Mouse (Mus musculus) stomach, postnatal 0 days (tissue): Measurements from ENCODE around the gene Lsm2. TPM values are rescaled to one million over a fixed set of nuclear protein-coding genes. Genes with fewer than 3 reads are reported as not detected.

ENCODE experiments used
- ATAC-seq: fragments of 200-750 bp; cut with Nextera tagmentation; 2 replicates; pipeline ENCODE4 v1.8.0; 2017; ENCODE audit not compliant: low FRiP score, low TSS enrichment
- DNase-seq: peaks from one replicate; pipeline ENCODE4 v3.0.0-alpha.2; 2016; ENCODE audit warnings: low spot score
- H3K27ac ChIP-seq: fragments of 300-500 bp; sonication (generic); replicated peaks from 2 replicates; pipeline ENCODE4 v1.5.1; 2014; ENCODE audit warnings: mild to moderate bottlenecking, control low read depth
- H3K27me3 ChIP-seq: fragments of 300-500 bp; sonication (generic); 2 replicates; pipeline ENCODE4 v1.6.1; 2014; ENCODE audit warnings: low read length; ENCODE audit not compliant: control insufficient read depth, insufficient read depth
- H3K36me3 ChIP-seq: fragments of 300-500 bp; sonication (generic); 2 replicates; pipeline ENCODE4 v1.6.1; 2014; ENCODE audit warnings: low read length, mixed read lengths; ENCODE audit not compliant: control insufficient read depth, insufficient read depth
- H3K4me1 ChIP-seq: fragments of 300-500 bp; sonication (generic); replicated peaks from 2 replicates; pipeline ENCODE4 v1.6.1; 2014; ENCODE audit warnings: antibody characterized with exemption; ENCODE audit not compliant: control insufficient read depth, insufficient read depth
- H3K4me2 ChIP-seq: fragments of 300-500 bp; sonication (generic); replicated peaks from 2 replicates; pipeline ENCODE4 v1.6.1; 2014; ENCODE audit warnings: low read depth, mild to moderate bottlenecking, control low read depth, moderate library complexity
- H3K4me3 ChIP-seq: fragments of 300-500 bp; sonication (generic); 2 replicates; pipeline ENCODE4 v1.5.1; 2014; ENCODE audit warnings: low read depth, low read length, control low read depth
- H3K9ac ChIP-seq: fragments of 300-500 bp; sonication (generic); 2 replicates; pipeline ENCODE4 v1.6.1; 2014; ENCODE audit warnings: mild to moderate bottlenecking, low read length, control low read depth, mixed read lengths
- H3K9me3 ChIP-seq: fragments of 300-500 bp; sonication (generic); 2 replicates; pipeline ENCODE4 v1.6.1; 2016; ENCODE audit warnings: low read length; ENCODE audit not compliant: control insufficient read depth
- CTCF ChIP-seq: IDR thresholded peaks from 2 replicates; pipeline ENCODE4 v1.5.1; 2016; ENCODE audit warnings: antibody characterized with exemption, low read depth, mild to moderate bottlenecking, moderate library complexity
- EP300 ChIP-seq: optimal IDR thresholded peaks from 2 replicates; pipeline ENCODE3; 2016; ENCODE audit warnings: antibody characterized with exemption
- WGBS: fragments of 180-500 bp; shearing (Covaris S2); extraction: QIAGEN DNeasy Blood & Tissue Kit; methylation state at CpG from one replicate; pipeline ENCODE4 v1.1.7; 2014; 5-methylcytosine and 5-hydroxymethylcytosine counted together
- polyA plus RNA-seq: library from polyadenylated mRNA; unstranded; fragments of >200 nt; fragmentation: Nextera tagmentation; extraction: Ambion mirVana; gene quantifications from 2 replicates; pipeline ENCODE4 v1.2.1, GENCODE M21; 2015

Lsm2 gene
- polyA plus RNA-seq, 1 experiment from 2014 or later, result 75.1 TPM

GRCm38 (mm10) chr17:35016376-35016775 is 34.7 kb downstream of the Lsm2 start, which contains the start of gene Vwa7:
Gene Vwa7 (plus strand): TSS chr17:35016579.
- Histone ChIP-seq H3K27me3 (no peaks in the 10 kb centered on the region), H3K4me1 (no peaks in the 10 kb centered on the region), H3K4me3 (no peak within 1 kb of the TSS), H3K36me3 (peaks cover 34% of the 10 kb centered on the region), H3K27ac (peak within 1 kb of the TSS; percentile 76), H3K9ac (peak within 1 kb of the TSS; percentile 4; the same call in 1 of the 2 replicates), H3K4me2 (no peak within 1 kb of the TSS), H3K9me3 (no peaks in the 10 kb centered on the region)
- peak; percentile 71 for DNase-seq
- WGBS, result 24% methylated on average over 11 of the region's 12 CpGs
- ATAC-seq, result peak; percentile 51
- TF ChIP-seq EP300 (no peak), CTCF (no peak)

GRCm38 (mm10) chr17:35016791-35017705 is 35.4 kb downstream of the Lsm2 start:
- no peaks in the 10 kb centered on the region for H3K27me3 ChIP-seq
- H3K27ac ChIP-seq, result peak overlapping the region; percentile 76
- DNase-seq (peak; percentile 53), ATAC-seq (peak; percentile 13; the same call in 1 of the 2 replicates)
- 71% methylated on average over 10 of the region's 10 CpGs for WGBS
- H3K4me2 ChIP-seq, result no peak overlapping the region
- no peaks in the 10 kb centered on the region for H3K4me1 ChIP-seq
- H3K36me3 ChIP-seq, result peaks cover 28% of the 10 kb centered on the region
- no peak overlapping the region for H3K4me3 ChIP-seq
- no peak for TF ChIP-seq EP300
- TF ChIP-seq CTCF, result no peak
- H3K9ac ChIP-seq, result peak overlapping the region; percentile 4; the same call in 1 of the 2 replicates
- no peaks in the 10 kb centered on the region for H3K9me3 ChIP-seq

GRCm38 (mm10) chr17:35017706-35018030 is 36.0 kb downstream of the Lsm2 start:
- ATAC-seq (no peak), DNase-seq (no peak)
- no peak overlapping the region for H3K4me2 ChIP-seq
- H3K36me3 ChIP-seq, result peaks cover 24% of the 10 kb centered on the region
- H3K27me3 ChIP-seq, result no peaks in the 10 kb centered on the region
- TF ChIP-seq CTCF (no peak), EP300 (no peak)
- 65% methylated on average over 14 of the region's 14 CpGs for WGBS
- H3K4me1 ChIP-seq, result no peaks in the 10 kb centered on the region
- no peak overlapping the region for H3K27ac ChIP-seq
- no peak overlapping the region for H3K9ac ChIP-seq
- H3K9me3 ChIP-seq, result no peaks in the 10 kb centered on the region
- H3K4me3 ChIP-seq, result no peak overlapping the region

GRCm38 (mm10) chr17:35018171-35018570 is 36.5 kb downstream of the Lsm2 start:
- no peak for ATAC-seq
- no peak overlapping the region for H3K27ac ChIP-seq
- no peaks in the 10 kb centered on the region for H3K9me3 ChIP-seq
- H3K4me3 ChIP-seq, result no peak overlapping the region
- H3K27me3 ChIP-seq, result no peaks in the 10 kb centered on the region
- 62% methylated on average over 3 of the region's 3 CpGs for WGBS
- H3K4me2 ChIP-seq, result no peak overlapping the region
- H3K4me1 ChIP-seq, result no peaks in the 10 kb centered on the region
- peaks cover 20% of the 10 kb centered on the region for H3K36me3 ChIP-seq
- H3K9ac ChIP-seq, result no peak overlapping the region
- DNase-seq, result peak; percentile 48
- TF ChIP-seq CTCF (no peak), EP300 (no peak)

- Histone ChIP-seq H3K4me2 (no peak overlapping the region), H3K9ac (no peak overlapping the region), H3K9me3 (no peaks in the 10 kb centered on the region), H3K4me3 (no peak overlapping the region), H3K27ac (no peak overlapping the region), H3K36me3 (peaks cover 6% of the 10 kb centered on the region; the same call in 1 of the 2 replicates), H3K4me1 (no peaks in the 10 kb centered on the region), H3K27me3 (no peaks in the 10 kb centered on the region)
- ATAC-seq (no peak), DNase-seq (no peak)
- 87% methylated on average over 11 of the region's 11 CpGs for WGBS
- no peak for TF ChIP-seq CTCF
- no peak for TF ChIP-seq EP300
Measured at GRCm38 (mm10) chr17:35019894-35020293, 38.2 kb downstream of the Lsm2 start.

GRCm38 (mm10) chr17:35020551-35020950 is 38.9 kb downstream of the Lsm2 start:
- H3K4me3 ChIP-seq, result no peak overlapping the region

More at GRCm38 (mm10) chr17:35020551-35020950, 38.9 kb downstream of the Lsm2 start:
- Histone ChIP-seq H3K36me3 (peaks cover under 1% of the 10 kb centered on the region; the same call in 1 of the 2 replicates), H3K27ac (no peak overlapping the region), H3K4me1 (no peaks in the 10 kb centered on the region), H3K27me3 (no peaks in the 10 kb centered on the region), H3K4me2 (no peak overlapping the region), H3K9me3 (no peaks in the 10 kb centered on the region), H3K9ac (no peak overlapping the region)
- DNase-seq (no peak), ATAC-seq (no peak)
- WGBS, result 82% methylated on average over 8 of the region's 8 CpGs
- TF ChIP-seq EP300 (no peak), CTCF (no peak)
